Mouse (Mus musculus) mouse embryonic stem cell (cell line): ENCODE data around the gene Sumf1.

Source experiments
- in situ Hi-C, 2 experiments: fragments of 300-500 bp; cut with MboI; formaldehyde crosslinking; loops; 1 replicate in 1 of 2; 3 replicates in 1 of 2; pipeline ENCODE4 v1.14.3; 2019 to 2020; ENCODE audit warnings: low sequenced_read_pairs in 2 of 2, low pct_unique_long_range_greater_than_20kb in 1 of 2, mixed read lengths in 1 of 2; ENCODE audit not compliant: unreplicated experiment in 1 of 2

Sumf1 gene

DNA sequence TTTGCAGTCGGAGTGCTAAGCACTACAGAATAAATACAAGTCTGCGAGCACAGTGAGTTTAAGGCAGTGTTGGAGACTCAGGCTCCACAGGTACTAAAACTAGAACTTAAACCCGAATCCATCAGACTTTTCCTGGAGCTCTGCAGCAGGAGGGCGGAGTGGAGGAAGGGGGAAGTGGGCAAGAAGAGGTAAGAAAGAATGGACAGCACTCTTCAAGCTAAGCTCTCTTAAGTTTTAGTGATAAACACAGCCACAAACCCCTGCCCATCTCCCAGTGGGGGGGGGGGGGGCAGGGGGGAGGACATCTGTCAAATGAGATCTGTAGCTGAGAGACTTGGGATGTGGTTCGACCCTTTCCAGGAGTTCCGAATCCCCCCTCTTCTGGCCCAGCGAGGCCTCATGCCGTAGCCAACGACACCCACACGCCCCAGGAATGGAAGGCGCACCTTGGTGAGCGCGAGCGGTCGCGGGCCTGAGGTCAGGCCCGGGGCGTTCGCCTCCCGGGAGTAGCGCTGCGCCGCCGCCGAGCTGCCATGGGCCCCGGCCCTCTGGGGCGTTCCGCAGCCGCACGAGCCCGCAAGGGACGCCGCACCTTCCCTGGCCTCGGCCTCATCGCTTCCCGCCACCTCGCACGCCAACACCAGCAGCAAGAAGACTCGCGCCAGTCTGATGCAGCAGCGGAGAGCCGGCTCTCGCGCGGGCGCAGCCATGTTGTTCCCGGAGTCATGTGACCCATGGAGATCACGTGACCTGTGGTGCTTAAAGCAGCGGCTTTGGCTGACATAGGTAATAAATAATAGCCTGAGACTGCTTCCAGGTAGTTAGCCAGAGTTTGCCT is at the start of gene Sumf1:
Gene Sumf1, minus strand, starts transcription at position 736 of the 838 bp plus-strand sequence.
- in situ Hi-C loops: no loop called here

DNA sequence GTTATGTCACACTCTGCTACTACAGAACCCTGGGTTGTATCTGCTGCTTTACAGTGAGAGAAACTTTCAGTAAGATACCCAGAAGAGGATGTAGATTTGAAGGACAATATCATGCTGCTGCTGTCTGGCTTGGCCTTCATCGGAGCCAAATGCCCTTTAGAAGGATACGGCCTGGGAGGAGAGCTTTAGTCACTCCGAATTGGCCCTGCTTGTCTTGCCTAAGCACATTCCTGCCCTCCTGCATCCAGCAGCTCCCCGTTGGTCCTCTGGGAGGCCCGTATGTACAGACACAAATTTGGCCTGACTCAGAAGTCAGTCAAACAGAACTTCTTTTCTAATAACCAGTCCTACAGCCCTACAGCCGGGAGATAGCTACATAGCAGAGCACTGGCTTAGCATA is 49.2 kb upstream of the Sumf1 start:
- in situ Hi-C loops: no loop called here

DNA sequence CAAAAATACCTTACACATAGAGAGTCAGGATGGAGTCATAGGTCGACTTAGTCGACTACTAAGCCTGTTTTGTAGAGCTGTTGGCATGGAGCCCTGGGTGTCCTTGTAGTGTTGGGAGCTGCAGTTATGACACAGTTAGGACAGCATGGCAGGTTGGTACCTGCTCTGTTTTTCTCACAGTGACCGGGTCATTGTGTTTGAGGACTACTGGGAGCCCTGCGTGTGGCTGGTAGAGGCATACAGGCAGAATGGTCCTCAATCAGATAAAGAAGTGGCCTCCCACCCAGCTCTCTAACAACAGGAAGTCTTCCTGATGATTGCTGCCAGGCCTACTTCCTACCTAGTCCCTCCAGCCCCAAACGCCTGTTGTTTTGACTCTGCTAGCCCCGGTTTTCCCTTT is 47.7 kb upstream of the Sumf1 start:
- in situ Hi-C loops: no loop called here

DNA sequence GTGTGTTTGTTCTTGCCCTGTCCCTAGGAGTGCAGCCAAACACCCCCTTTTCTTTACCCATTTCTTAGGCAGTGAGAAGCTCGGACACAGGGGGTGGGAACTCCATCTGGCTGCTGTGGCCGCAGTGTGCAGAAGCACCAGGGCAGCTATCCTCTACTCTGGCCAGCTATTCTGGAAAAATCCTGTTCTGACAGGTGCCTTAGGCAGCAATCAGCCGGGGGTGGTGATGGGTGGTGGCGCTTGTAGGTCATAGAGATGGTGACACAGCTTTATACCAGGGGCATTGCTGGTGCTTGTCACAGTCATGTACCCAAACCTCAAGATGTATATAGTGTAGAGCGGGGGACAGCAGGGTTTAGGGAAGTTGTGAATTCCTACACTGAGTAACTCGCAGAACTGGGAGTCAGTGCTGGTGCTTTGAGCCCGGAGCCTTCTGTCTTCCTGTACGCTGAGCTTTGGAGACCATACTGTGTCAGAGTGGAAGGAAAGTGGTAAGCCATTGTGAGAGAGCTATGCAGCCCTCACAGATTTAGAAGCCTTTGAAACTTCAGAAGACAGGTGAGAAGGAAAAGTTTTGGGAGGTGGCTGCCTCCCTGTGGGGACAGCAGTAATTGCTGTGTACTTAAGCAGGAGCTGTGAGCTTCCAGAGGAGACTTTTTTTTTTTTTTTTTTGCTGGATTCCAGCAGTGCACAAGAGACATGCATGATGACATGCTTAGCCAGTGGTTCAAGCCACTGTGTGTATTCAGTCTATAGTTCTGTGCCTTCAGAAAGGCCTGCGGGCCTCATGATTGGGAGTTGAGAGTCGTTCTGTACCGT is 46.7 kb upstream of the Sumf1 start:
- in situ Hi-C loops: no loop called here

DNA sequence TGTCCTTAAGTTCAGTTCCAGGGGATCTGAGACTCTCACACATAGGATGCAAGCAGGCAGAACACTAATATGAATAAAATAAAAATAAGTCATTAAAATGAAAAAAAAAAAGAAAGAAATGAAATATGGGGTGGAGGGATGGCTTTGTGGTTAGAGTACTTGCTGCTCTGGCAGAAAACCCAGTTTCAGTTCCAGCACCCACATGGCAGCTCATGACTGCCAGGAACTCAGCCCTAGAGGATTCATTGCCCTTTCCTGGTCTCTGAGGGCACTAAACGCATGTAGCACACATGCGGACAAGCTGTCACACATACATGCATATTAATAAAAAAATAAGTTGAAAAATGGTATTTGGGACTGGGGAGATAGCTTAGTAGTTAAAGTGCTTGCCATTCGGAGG is 45.2 kb upstream of the Sumf1 start:
- in situ Hi-C loops: no loop called here

DNA sequence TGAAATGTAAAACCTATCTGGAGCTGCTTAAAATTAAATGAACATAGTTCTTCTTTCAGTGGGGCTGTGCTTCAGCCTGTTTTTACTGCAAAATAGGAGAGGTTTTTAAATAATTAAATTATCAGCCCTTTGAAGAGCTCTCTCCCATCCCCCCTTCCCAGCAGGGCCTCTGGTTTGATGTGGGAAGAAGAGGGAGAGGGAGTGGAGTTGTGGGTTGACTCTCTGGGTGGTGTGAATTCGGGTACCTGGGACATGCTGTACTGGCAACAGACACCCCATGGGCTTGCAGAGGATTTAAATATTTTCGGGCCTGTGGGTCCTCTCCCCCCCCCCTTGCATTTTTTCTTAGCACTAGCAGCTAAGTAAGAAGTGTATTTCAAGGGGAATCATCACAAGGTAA is 43.2 kb upstream of the Sumf1 start:
- in situ Hi-C loops: no loop called here

DNA sequence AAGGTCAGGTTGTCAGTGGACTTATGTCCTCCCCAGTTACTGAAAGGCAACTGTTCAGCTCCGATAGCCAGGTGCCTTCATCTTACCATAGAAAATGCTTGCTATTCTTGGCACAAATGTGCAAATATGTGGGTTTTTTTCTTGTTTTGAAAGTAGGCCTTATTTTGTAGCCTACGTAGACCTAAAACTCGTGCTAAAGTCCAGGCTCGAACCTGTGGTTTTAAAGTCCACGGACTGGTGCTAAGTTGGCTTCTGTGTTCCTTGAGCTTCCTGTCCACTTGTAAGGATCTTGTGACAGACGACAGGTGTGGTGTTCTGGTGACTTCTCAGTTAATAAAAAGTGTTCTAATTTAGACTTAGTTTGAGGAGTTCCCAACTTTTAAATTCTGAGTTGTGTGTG is 42.7 kb upstream of the Sumf1 start:
- in situ Hi-C loops: no loop called here

DNA sequence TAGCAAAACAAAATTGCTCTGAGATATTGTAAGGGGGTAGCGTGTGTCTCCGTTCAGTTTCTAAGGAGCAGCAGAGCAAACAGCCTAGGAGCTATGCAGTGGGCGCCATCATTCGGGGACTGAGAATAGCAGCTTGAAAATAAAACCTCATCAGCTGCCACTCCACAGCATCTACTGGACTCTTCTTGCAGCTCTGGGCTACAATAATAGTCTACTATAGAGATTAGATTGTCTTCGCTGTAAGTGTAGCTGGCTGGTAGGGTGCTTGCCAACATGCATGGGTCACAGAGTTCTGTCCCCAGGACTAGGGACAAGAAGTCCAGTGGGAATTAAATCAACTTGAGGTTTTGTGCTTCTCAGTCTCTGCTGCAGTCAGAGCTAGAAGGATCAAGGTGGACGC is 42.1 kb upstream of the Sumf1 start:
- in situ Hi-C loops: no loop called here

DNA sequence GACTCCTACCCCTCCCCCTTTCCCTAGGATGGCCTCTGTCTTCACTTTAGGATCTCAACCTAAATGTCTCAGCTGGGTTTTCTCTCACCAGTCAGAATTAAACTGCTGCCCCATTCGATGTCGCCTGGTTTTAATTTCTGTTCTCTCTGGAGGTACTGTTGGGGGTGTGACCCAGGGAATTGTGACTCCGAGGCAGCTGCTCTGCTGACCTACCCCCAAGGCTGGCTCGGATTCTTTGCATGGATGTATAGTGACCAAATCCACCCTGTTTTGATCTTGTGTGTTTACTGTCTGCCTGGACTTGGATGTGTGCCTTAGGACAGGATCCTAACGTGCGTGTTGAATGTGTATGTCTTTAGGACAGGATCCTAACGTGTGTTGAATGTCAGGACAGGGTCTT is 40.8 kb upstream of the Sumf1 start:
- in situ Hi-C loops: no loop called here

DNA sequence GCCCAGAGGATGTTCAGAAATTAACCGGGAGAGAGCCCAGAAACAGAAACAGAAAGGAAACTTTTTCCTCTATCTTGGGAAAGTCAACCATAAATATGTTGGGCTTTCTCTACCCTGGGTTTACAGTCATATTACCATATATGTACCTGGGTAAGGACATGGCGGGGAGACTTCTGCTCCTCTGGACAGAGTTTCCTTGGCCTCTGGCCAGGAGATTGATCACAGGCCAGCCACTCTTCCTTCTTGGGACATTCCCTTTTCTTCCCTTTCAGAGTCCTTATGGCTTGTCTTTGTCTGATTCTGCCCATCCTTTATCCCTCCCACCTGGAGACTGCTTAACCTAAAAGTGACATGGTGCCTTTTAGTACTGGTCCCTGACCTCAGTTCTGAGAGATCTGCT is 39.6 kb upstream of the Sumf1 start:
- in situ Hi-C loops: no loop called here

DNA sequence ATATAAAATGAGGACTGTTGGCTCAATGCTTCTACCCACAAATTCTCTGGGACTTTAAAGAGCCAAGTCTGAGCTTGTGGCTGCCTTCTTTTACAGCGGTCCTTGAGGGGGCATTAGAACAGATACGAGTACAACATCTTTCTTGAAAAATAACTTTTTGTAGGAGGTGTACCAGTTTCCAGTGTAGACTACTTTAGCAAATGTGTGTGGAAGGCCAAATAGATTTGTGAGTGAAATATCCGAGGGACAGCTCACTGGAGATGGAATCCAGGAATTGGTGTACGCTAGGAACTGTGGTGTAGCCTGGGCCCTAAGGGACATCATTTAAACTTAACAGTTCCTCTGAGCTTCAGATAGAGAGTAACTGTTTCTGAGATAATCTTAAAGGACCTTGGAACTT is 39.0 kb upstream of the Sumf1 start:
- in situ Hi-C loops: no loop called here

DNA sequence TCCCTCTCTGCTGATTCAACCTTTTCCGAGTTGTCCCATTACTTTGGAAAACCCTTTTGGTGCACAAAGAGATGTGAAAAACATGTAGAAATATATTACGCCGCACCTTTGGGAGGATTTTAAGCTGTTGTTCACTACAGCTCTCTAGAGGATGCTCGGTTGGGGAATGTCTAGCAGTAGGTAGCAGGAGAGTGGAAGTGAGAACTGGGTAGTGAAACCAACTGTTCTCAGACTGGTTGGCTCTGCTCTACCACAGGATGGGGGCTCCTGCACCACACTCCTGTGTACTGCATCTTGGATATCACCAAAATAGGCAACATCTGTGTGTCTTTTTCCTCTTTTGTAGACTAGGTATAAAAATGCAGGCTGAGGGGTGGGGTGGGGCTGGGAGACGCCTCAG is 37.5 kb upstream of the Sumf1 start:
- in situ Hi-C loops: no loop called here

DNA sequence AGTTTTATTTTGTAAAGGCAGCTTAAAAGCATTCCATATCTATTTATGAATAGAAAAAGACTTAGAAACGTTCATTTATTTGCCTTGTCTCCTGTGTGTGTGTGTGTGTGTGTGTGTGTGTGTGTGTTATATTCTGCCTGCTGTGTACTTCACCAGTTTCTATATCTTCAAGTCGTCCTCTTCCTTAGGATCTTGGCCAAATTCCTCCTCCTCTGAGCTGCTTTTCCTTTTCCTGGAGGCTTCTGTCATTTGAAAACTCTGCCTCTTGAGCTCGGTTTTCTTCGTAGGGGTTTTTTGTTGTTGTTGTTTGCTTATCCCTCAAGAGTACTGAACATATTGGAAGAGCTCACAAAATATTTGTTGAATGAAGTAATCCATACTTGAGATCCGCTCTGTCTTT is 37.1 kb upstream of the Sumf1 start:
- in situ Hi-C loops: no loop called here

DNA sequence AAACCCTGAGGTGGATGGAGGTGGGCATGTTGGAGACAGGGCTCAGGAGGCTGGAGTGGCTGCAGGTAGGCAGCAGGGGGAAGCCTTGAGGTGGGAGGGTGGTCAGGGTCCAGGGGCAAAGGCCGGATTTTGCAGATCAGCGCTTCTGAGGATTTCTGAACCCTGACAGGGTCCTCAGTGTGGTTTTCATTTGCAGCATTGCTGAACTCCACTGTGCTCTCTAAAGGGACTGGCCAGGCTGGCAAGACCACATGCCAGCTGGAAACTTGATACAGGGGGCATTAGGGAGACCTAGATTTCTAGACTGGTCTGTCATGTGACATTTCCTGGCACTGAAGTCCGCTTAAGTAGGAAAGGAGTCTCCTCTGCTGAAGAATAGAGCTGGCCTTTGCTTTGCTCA is 32.6 kb upstream of the Sumf1 start:
- in situ Hi-C loops: no loop called here

DNA sequence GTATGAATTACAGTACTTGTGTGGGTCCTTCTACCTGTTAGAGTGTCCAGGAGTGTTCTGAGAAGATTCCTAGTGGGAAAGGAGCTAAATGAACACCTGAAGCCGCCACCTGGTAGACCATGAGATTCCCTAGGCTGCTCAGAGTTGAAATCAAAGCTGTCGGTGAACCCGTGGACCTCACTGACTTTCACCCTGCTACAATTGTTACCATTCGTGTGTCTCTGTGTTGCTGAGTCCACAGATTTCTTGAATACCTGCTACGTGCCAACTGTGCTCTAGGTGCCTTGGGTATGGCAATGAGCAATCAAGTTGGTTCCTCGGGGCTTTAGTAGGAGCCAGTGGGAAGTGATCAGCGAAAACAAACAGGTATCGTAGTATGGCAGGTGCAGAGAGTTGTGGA is 31.4 kb upstream of the Sumf1 start:
- in situ Hi-C loops: no loop called here

DNA sequence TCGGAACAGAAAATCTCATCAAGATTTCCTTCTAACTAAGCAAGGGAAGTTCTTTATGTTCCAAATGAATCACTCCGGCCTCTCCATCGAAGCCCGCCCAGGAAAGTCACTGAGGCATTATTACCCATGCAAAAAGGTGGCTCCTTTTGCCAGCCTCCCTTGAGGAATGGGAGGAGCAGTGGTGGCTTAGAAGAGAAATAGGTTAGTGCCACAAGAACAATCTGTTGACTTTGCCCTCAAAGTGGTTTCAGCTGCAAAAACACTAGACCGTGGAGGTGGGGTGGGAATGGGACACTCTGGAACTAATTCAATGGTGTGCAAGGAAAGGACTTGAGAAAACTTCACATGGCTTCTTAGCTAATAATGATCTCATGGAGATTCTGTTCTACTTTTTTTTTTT is 30.7 kb upstream of the Sumf1 start:
- in situ Hi-C loops: no loop called here

DNA sequence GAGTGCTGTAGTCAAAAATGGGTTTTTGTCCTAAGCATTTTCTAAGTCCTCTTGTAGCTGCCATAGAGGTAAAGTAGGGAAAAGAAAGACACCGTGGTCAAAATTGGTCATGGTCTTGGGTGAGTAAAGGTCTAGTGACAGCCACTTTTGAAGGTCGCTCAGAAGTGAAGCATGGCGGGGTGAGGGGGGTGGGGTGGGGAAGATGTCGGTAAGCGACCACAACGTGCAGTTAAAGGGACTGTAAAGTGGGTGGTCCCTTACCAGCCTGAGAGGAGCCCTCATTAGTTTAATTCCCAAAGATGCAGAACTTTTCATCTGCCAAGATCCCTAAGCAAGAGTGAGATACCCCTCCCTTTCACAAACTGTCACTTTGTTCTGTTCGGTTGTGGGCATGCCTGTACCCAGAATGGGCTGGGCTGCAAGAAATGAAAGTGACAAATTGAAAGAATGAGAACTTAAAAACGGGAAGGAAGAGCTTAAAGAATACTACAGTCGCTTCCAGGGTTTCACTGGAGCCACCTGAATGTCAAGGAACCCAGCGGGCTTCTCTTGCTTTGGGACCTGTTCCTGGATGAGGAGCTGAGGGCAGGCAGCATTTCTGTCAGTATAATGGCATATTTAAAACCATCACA is 29.0 kb upstream of the Sumf1 start:
- in situ Hi-C loops: no loop called here

DNA sequence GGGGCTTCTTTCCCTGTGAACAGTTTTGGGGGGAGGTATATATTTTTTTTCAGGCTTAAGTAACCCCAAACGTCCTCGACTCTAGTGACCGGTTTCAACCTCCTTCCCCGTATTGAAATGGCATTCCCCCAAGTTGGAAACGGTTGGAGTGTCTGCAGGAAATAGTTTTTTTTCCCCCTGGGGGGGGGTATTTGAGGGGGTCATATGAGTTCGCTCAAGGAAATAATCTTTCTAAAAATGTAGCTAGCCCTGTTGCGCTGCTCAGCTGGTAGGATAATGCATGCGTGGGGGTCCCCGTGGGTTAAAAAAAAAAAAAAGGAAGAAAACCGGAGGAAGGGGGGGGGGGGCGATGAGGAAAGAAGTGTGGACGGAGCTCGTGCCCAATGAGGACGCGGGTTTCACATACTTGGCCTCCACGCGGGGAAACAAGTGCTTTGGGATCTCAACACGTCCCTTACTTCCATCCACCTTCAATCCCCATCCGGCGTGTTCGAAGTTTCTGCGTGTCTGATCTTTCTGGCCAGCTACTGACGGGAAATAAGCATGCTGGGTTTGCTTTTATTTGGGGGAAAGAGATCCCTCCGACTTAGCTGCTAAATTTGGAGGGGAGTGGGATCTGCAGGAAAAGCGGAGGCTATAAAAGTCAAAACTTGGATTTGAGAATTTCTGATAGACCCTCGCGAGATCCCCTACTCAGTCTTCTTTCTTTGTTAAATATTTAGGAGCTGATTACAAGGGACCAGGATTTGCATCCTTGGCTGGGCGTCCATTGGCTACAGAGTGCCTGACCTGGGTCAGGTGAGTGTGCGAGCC is 28.3 kb upstream of the Sumf1 start:
- in situ Hi-C loops: no loop called here

DNA sequence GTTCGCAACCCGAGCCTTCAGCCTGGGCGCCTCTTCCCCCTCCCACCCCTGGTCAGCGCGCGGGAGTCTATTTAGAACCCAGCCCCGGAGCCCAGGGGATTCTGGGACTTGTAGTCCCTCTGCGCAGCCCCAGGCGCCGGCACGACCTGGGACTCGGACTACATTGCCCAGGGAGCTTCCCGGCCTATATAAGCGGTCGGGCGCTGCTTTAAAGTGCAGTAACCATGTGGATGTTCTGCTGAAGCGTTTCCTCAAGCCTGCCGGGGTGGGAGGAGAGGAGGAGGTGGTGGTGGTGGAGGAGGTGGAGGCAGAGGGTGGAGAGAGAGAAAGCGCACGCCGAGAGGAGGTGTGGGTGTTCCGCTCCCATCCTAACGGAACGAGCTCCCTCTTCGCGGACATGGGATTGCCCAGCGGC is 27.5 kb upstream of the Sumf1 start, which contains the start of gene Itpr1:
Gene Itpr1, plus strand, starts transcription at position 216 of the 415 bp plus-strand sequence.
- in situ Hi-C loops: no loop called here
